Mouse (Mus musculus): ENCODE measurements around the gene Serinc4.
"Not testable (repeated sequence)": the region's sequence is repeated elsewhere in the genome, so short reads cannot be mapped to it uniquely, and the experiment has no call there.

DNA sequence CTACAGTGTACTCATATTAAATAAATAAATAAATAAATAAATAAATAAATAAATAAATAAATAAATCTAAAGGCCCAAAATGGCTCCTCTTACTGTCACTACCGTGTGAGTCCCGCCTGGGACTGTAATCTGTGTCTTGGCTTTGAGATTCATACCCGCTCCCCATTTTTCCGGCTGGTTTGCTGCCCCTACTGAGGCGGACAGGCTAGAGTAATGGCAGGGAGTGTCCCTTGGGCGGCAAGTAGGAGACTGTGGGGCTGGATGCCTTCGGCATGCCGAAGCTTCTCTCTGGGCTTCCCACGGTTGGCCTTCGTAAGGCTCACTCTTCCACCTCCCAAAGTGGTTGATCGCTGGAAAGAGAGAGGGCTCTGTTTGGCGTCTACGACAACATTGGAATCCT, 24.3 kb upstream of the Serinc4 start:
- TF ChIP-seq CTCF (IDR thresholded peaks at IDR 0.05; ENCODE audit: low read depth, low read length); EP300 (IDR thresholded peaks at IDR 0.05; ENCODE audit: insufficient read depth, low read depth, low read length); POLR2A (IDR thresholded peaks at IDR 0.05; ENCODE audit: insufficient read depth, low read length): not testable (repeated sequence)

Measured in ES-Bruce4 (cell line).